Mouse (Mus musculus): ENCODE results near the gene Ehd4. TPM values are rescaled to one million over a fixed set of nuclear protein-coding genes. Genes with fewer than 3 reads are reported as not detected.

The Ehd4 gene
- total RNA-seq (2015) (50.9 and 56.7 TPM in 2 replicates), total RNA-seq (2017) (77.5 and 92.9 TPM in 2 replicates)

- peak; percentile 90 for ATAC-seq (ENCODE audit: poor library complexity, severe bottlenecking)
These were observed at the start of gene Ehd4 for GRCm38 (mm10) chr2:120154361-120154894. Ehd4 (minus strand) TSS chr2:120154606.

DNA sequence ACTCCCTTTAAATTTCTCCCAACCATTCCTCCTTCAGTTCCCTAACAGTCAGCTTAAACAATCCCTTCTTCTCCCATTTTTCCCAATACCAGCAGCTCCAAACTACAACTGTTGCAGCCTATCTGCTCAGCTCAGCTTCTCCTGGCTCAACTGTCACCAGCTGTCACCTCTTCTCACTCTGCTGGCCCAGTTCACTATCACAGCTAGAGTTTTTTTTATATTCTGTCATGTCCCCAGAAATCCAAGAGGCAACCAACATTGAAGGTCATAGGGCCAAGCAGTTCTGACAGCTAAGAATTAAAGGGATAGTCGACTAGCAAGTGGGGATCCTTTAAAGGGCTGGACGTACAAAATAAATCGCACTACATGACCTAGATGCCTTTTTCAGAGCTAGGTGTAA is 49.3 kb upstream of the Ehd4 start:
- ATAC-seq (ENCODE audit: poor library complexity, severe bottlenecking), result no peak

DNA sequence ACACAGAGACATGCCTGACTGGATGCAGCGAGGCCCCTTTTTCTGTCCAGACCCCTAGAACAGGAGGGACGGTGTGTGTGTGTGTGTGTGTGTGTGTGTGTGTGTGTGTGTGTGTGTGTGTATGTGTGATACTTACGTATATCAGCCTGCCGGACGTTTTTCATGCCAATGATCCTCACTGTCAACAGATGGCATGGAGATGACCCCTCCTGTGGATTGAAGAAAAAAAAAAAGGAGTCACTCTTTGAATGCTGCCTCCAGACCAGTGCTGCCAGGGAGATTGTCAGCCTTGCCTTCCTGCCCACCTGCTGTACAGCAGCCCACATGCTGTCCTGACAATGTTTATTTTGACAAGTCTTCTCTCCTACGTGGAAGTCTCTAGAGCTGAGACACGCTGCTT is 45.7 kb upstream of the Ehd4 start:
- ATAC-seq (ENCODE audit: poor library complexity, severe bottlenecking), result no peak

GRCm38 (mm10) chr2:120188174-120188573 is 33.8 kb upstream of the Ehd4 start:
- ATAC-seq (ENCODE audit: poor library complexity, severe bottlenecking), result no peak

DNA sequence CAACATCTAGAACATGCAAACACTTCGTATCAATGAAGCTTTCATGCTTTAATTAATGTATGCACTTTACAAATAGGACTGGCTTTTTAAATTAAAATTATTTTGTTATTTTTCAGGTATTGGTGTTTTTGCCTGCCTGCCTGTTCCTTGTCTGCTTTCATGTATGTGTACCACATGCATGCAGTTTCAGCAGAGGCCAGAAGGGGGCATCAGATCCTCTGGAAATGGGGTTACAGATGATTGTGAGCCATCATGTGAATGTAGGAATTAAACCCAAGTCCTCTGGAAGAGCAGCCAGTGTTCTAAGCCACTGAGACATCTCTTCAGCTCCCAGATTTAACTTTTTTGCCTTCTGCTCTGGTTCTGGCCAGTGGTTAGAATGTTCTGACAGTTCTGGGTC is 33.2 kb upstream of the Ehd4 start:
- no peak for ATAC-seq (ENCODE audit: poor library complexity, severe bottlenecking)

DNA sequence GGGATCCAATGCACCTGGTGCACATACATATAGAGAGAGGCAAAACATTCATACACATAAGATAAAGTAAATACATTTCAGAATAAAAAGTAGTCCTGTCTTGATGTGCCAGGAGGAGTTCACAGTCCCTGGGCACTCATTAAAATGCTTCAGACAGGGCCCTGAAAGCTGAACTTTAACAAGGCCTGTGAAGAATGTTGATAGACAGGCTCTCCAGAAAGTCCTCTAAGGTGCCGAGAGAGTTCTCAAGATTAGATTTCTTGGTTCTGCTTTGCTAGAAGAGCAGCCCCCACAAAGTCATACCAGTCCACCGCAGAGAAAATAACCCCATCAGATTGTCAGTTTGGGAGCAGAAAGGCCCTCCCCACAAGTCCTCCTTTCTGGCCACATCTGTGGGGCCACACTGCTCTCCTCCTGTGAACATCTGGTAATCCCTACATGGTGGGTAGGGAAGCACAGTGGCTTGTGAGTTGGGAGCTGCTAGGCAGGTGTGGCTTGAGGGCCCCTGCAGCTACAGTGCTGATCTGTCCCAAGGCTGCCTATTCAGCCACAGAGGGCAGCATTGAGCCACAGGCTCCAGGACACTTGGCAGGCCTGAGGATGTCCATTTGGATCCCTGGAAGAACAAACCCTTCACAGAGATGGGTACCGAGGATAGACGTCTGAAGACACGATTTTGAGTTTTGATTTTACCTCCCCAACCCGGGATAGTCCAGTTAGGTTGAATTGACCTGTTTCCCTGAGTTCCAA is 31.3 kb upstream of the Ehd4 start:
- no peak for ATAC-seq (ENCODE audit: poor library complexity, severe bottlenecking)

GRCm38 (mm10) chr2:120178936-120179335 is 24.5 kb upstream of the Ehd4 start:
- no peak for ATAC-seq (ENCODE audit: poor library complexity, severe bottlenecking)

DNA sequence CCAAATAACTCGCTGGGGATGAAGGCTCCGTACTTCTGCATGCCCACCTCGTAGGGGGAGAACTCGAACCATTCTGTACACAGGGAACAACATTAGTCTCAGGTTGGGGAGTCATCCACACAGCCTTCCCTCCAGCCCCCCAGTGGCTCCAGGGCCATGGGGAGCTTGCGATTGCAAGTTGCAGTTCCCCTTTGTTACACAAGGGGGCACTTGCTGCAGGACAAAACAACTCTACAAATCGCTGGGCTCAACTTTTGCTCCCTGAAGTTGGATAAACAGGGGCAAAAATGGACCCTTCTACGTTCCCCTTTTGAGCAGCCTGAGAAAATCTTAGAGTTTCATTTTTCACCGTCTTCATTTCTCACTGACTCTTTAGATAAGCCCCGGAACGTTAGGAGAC is 19.3 kb upstream of the Ehd4 start:
- peak; percentile 61 for ATAC-seq (ENCODE audit: poor library complexity, severe bottlenecking)

DNA sequence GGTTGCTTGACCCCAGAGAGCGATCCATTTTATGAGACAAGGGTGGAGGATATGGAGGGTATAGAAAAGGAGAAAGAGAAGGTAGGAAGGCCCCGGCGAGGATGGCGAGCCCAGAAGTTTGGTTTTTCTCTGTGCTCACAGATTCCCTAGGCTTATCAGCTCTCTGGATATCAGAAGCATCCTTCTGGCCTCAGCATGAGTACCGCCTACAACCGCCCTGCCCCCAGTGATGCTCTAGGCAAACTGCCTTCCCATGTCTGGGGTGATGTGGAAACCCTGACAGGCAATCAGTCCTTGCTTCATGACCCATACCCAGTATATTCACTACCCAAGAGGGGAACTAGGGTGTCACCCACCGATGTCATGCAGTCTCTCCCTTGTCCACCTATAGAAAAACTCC is 17.0 kb upstream of the Ehd4 start:
- no peak for ATAC-seq (ENCODE audit: poor library complexity, severe bottlenecking)

DNA sequence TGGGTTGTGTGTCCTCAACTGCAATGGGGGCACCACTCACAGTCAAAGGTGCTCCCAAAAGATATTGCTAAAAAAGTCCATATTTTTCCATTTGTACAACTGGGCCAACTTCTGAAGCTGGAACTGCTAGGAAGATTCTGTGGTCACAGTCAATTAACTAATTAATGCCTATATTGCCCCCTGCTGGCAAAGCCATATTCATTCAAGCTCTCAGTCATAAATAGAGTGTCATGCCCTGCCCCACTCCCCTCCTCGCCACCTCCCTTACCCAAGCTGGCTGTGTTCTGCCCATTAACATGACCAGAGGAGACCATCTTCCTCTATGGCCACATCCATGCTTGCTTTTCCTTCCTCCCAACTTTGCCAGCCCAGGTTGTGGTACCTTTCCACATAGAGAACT is 16.3 kb upstream of the Ehd4 start:
- ATAC-seq (ENCODE audit: poor library complexity, severe bottlenecking), result peak; percentile 66; the same call in 1 of the 2 replicates

DNA sequence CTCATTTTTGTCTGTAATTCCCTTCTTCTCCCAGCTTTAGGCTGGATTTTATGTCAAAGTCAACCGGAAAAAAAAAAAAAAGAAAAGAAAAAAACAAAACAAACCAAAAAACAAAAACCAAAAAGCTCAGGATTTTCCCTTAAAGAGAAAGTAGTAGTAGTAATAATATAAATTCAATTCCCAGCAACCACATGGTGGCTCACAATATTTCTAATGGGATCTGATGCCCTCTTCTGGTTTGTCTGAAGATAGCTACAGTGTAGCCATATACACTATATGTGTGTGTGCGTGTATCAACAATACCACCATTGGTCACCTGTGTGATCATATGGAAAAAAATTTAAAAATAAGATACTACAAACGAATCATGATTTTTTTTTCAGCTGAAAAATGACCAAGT is 15.0 kb upstream of the Ehd4 start:
- ATAC-seq (ENCODE audit: poor library complexity, severe bottlenecking), result no peak

DNA sequence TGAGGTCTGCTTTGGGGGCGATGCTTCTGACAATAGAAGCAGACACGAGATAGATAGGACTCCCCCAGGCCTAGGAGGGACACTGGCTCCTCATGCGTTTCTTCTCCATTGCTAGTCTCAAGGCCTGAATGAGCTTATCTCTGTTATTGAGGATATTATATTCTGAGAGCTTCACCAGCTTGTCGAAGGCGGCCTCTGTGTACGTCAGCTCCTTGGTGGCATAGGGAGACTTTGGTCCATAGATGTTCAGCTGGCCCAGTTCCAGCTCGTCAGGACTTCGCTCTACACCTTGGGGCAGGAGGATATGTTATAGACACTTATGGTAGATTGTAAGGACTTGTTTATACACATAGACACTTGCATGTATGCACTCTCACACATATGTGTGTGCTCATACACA is 13.4 kb upstream of the Ehd4 start:
- no peak for ATAC-seq (ENCODE audit: poor library complexity, severe bottlenecking)

DNA sequence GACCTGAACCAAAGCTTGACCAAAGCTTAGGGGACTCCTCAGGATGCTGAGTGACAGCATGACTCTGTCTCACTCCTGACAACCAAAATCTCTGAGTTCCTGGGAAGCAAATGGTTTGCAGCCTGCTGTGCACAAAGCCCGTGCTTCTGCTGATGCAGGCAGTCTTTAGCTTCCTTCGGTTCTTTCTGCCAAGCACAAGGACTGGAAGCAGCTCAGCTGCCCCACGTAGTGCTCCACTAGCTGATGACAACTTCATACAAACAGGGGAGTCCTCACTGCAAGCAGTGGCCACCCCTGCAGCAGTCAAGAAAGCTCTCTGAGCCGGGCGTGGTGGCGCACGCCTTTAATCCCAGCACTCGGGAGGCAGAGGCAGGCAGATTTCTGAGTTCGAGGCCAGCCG is 11.1 kb upstream of the Ehd4 start:
- ATAC-seq (ENCODE audit: poor library complexity, severe bottlenecking), result no peak

GRCm38 (mm10) chr2:120159434-120159833 is 5.0 kb upstream of the Ehd4 start:
- ATAC-seq (ENCODE audit: poor library complexity, severe bottlenecking), result no peak

DNA sequence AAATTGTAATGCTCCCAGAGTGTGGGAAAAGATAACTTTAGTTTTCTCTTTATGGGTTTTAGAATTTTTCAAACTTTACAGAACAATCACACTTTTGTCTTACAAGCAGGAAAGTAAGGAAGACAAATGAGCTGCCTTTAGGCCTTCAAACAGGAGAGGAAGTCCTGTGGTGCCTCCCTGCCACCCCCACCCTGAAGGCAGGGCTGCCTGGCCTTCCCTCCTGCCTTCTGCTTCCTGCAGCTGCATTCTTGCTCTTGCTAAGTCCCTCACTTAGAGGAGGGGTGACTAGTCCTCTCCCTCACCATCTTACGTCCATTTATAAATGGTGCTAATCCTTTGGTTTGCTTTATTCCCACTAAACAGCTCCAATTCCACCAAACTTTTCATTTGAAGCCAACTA is 4.4 kb upstream of the Ehd4 start:
- no peak for ATAC-seq (ENCODE audit: poor library complexity, severe bottlenecking)

GRCm38 (mm10) chr2:120158016-120158415 is 3.6 kb upstream of the Ehd4 start:
- ATAC-seq (ENCODE audit: poor library complexity, severe bottlenecking), result peak; percentile 13; the same call in 1 of the 2 replicates

- no peak for ATAC-seq (ENCODE audit: poor library complexity, severe bottlenecking)
These were observed 3.2 kb upstream of the Ehd4 start for GRCm38 (mm10) chr2:120157606-120158005.

GRCm38 (mm10) chr2:120153586-120154360 is 633 bp downstream of the Ehd4 start:
- peak; percentile 52 for ATAC-seq (ENCODE audit: poor library complexity, severe bottlenecking)

GRCm38 (mm10) chr2:120150571-120150970 is 3.8 kb downstream of the Ehd4 start:
- ATAC-seq (ENCODE audit: poor library complexity, severe bottlenecking), result no peak

DNA sequence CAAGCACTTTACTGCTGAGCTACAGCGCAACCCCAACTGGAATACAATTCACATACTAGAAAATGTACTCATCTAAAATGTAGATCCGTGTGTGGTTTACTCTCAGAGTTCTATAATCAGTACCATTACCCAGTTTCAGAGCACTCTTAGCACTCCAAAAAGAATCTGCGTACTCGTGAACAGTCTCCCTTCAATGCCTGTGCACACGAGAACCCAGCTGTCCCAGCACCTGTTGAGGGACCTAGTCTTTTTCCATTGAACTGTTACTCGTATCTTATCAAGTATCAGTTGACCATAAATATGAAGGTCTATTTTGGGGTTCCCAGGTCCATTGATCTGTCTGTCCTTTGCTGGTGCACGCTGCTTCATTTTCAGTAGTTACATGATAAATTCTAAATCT is 4.8 kb downstream of the Ehd4 start:
- no peak for ATAC-seq (ENCODE audit: poor library complexity, severe bottlenecking)

GRCm38 (mm10) chr2:120147999-120148398 is 6.4 kb downstream of the Ehd4 start:
- no peak for ATAC-seq (ENCODE audit: poor library complexity, severe bottlenecking)

DNA sequence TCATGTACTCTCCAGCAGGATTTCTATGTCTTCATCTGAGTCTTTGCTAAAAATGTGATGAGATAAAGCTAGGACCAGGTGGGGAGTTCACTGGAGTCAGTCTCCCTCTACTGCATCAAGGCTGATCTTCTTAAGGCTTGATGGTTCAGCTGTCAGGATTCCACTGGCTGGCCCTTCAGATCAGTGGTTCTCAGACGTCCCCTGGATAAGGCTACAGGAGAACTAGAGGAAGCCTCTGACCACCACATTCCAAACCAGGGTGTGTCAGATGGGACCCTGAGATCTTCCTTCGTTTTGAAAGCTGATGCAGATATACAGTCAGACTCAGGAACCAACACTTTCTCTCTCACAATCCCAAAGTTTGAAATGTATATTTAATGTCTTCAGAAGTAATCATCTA is 7.0 kb downstream of the Ehd4 start:
- no peak for ATAC-seq (ENCODE audit: poor library complexity, severe bottlenecking)
